Mouse (Mus musculus) cortical plate, adult 2 months (tissue): ENCODE measurements around the gene Gucy2c.

Experiments
- CTCF ChIP-seq: fragments of 200-500 bp; IDR thresholded peaks from 2 replicates; pipeline ENCODE4 v1.5.1; 2011; ENCODE audit warnings: mild to moderate bottlenecking, control low read depth, low read length; ENCODE audit not compliant: insufficient read depth; ENCODE audit errors: extremely low read depth
- POLR2A ChIP-seq: fragments of 200-500 bp; IDR thresholded peaks from 2 replicates; pipeline ENCODE4 v1.6.1; 2011; ENCODE audit warnings: mild to moderate bottlenecking, low read length, control low read depth; ENCODE audit not compliant: insufficient read depth; ENCODE audit errors: extremely low read depth

DNA sequence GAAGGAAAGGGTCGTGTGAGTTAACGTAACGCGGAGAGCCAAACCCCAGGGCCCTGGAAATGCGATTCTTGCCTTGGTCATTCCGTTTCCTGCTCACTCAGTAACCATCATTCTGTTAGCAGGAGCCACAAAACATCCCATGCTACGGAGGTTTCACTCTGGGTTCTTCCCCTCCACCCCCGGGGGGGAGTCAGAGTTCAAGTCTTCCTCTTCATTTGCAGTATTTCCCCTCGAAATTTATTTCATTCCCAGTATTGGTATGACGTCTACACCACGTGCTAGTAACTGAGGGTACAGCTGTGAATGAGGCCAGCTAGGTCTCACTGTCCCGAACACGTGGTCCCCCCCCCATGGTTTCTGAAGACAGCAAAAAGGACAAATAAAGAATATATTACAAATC lies 28.1 kb upstream of the Gucy2c start:
- TF ChIP-seq CTCF, result no peak
- no peak for TF ChIP-seq POLR2A
